Comparison of ENCODE assay signal across 8 mouse cellular contexts in the genomic region with DNA sequence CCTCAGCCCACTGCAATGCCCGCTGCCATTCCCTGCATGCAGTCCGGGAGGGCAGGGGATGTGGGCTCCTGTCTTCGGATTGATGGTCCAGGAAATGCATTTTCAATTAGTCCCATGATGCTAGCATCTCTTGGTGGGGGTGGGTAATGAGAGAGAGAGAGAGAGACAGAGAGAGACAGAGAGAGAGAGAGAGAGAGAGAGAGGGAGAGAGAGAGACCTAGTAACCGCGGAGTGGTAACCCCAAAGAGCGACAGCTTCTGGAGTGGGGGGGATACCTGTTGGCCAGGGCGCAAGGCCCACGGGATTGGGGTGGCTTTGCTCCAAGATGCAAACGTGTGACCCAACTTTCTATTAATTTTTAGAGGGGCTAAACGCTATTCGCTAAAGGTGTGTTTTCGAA. TPM values are rescaled to one million over a fixed set of nuclear protein-coding genes. Genes with fewer than 3 reads are reported as not detected.
DNase-seq lines count a peak whose midpoint lies in the region; ATAC-seq and TF ChIP-seq lines count a peak whose summit lies in the region.

Gene Jph3 (plus strand): TSS at position 301 of the 400 bp plus-strand sequence.

- peak within 1 kb of the TSS; percentile 92 for H3K4me2 ChIP-seq in heart, embryonic 11.5 days
- H3K4me2 ChIP-seq in hindbrain, embryonic 15.5 days: peak within 1 kb of the TSS; percentile 90
- H3K4me2 ChIP-seq in liver, embryonic 13.5 days: peak within 1 kb of the TSS; percentile 49

- H3K36me3 ChIP-seq in heart, embryonic 11.5 days (ENCODE audit: control insufficient read depth, insufficient read depth, low read length): no peaks in the 10 kb centered on the region
- H3K36me3 ChIP-seq in ES-E14 (ENCODE audit: control insufficient read depth, insufficient read depth, low read length, poor library complexity, severe bottlenecking): no peaks in the 10 kb centered on the region
- H3K36me3 ChIP-seq in hindbrain, embryonic 15.5 days: no peaks in the 10 kb centered on the region
- H3K36me3 ChIP-seq in liver, embryonic 13.5 days: no peaks in the 10 kb centered on the region

- WGBS in heart, embryonic 11.5 days (ENCODE audit: insufficient replicate concordance): 13% methylated on average over 12 of the region's 12 CpGs
- WGBS in hindbrain, embryonic 15.5 days: 6% methylated on average over 12 of the region's 12 CpGs
- 10% methylated on average over 12 of the region's 12 CpGs for WGBS in liver, embryonic 13.5 days (ENCODE audit: insufficient replicate concordance)

- intact Hi-C loops in heart, postnatal 36 days (cut with DNase I): no loop called here

- no peak within 1 kb of the TSS for H3K9ac ChIP-seq in heart, embryonic 11.5 days (ENCODE audit: low read depth, low read length)
- H3K9ac ChIP-seq in ES-E14 (ENCODE audit: insufficient read depth, low read depth, low read length, poor library complexity, severe bottlenecking): peak within 1 kb of the TSS; percentile 65
- peak within 1 kb of the TSS; percentile 81 for H3K9ac ChIP-seq in hindbrain, embryonic 15.5 days
- no peak within 1 kb of the TSS for H3K9ac ChIP-seq in liver, embryonic 13.5 days

- DNase-seq in heart, postnatal 36 days: no peak
- DNase-seq in ES-E14 (ENCODE audit: low read depth, low spot score) (no peak), adipocyte (ENCODE audit: low spot score) (no peak)
- no peak for DNase-seq in liver, embryonic 13.5 days
- no peak for DNase-seq in right cerebral cortex, postnatal 10 days (ENCODE audit: low spot score in 2 of 2)
- DNase-seq in spleen, adult 18-20 months: no peak

- H3K9me3 ChIP-seq in heart, embryonic 11.5 days (replicated peaks; ENCODE audit: control insufficient read depth, low read length): no peaks in the 10 kb centered on the region
- H3K9me3 ChIP-seq in ES-E14 (ENCODE audit: control insufficient read depth, insufficient read depth, low read depth, low read length): no peaks in the 10 kb centered on the region
- no peaks in the 10 kb centered on the region for H3K9me3 ChIP-seq in hindbrain, embryonic 15.5 days
- no peaks in the 10 kb centered on the region for H3K9me3 ChIP-seq in liver, embryonic 13.5 days (replicated peaks)

- in situ Hi-C loops in ES-E14 (cut with MboI; ENCODE audit: low sequenced_read_pairs in 2 of 2, unreplicated experiment in 2 of 2): no loop called here

- peaks cover 64% of the 10 kb centered on the region for H3K27me3 ChIP-seq in heart, embryonic 11.5 days (ENCODE audit: control insufficient read depth, insufficient read depth, low read length)
- H3K27me3 ChIP-seq in hindbrain, embryonic 15.5 days: peaks cover 5% of the 10 kb centered on the region; the same call in 1 of the 2 replicates
- peaks cover 69% of the 10 kb centered on the region for H3K27me3 ChIP-seq in liver, embryonic 13.5 days

- peaks cover 6% of the 10 kb centered on the region; the same call in 1 of the 2 replicates for H3K4me1 ChIP-seq in heart, embryonic 11.5 days (ENCODE audit: control insufficient read depth, insufficient read depth, low read length)
- H3K4me1 ChIP-seq in ES-E14 (ENCODE audit: control insufficient read depth in 2 of 2, insufficient read depth in 2 of 2, low read length in 2 of 2, poor library complexity in 1 of 2): peaks cover 0 to 5% of the 10 kb centered on the region in 2 experiments; a peak in 1 of 4 replicates
- H3K4me1 ChIP-seq in hindbrain, embryonic 15.5 days (replicated peaks): peaks cover 34% of the 10 kb centered on the region
- no peaks in the 10 kb centered on the region for H3K4me1 ChIP-seq in liver, embryonic 13.5 days (replicated peaks)

- peak within 1 kb of the TSS; percentile 54 for H3K4me3 ChIP-seq in heart, embryonic 11.5 days (ENCODE audit: low read depth, low read length)
- H3K4me3 ChIP-seq in ES-E14 (ENCODE audit: insufficient read depth in 1 of 2, low read depth in 1 of 2, low read length in 2 of 2, poor library complexity in 1 of 2, severe bottlenecking in 1 of 2): peak within 1 kb of the TSS; percentile 71 to 83
- H3K4me3 ChIP-seq in hindbrain, embryonic 15.5 days: peak within 1 kb of the TSS; percentile 94
- peak within 1 kb of the TSS; percentile 37 for H3K4me3 ChIP-seq in liver, embryonic 13.5 days (replicated peaks)

- no peak within 1 kb of the TSS for H3K27ac ChIP-seq in heart, embryonic 11.5 days (ENCODE audit: low read depth, low read length)
- no peak within 1 kb of the TSS for H3K27ac ChIP-seq in ES-E14 (ENCODE audit: insufficient read depth, low read depth, low read length, poor library complexity, severe bottlenecking)
- peak within 1 kb of the TSS; percentile 76 for H3K27ac ChIP-seq in hindbrain, embryonic 15.5 days (replicated peaks)
- H3K27ac ChIP-seq in liver, embryonic 13.5 days: no peak within 1 kb of the TSS

- no peak for ATAC-seq in heart, embryonic 11.5 days (replicated peaks; ENCODE audit: insufficient number of reproducible peaks, low FRiP score, low TSS enrichment)
- ATAC-seq in hindbrain, embryonic 15.5 days (ENCODE audit: low FRiP score, low read depth): no peak
- no peak for ATAC-seq in liver, embryonic 13.5 days (ENCODE audit: low read depth)

TF ChIP-seq in ES-E14, 5 proteins besides CTCF, POLR2A, EP300 and RAD21:
- TF ChIP-seq HCFC1 (IDR thresholded peaks at IDR 0.05; ENCODE audit: borderline replicate concordance, insufficient read depth, low read length) (no peak), ZNF384 (IDR thresholded peaks at IDR 0.05; ENCODE audit: low read depth, low read length) (no peak), CHD2 (IDR thresholded peaks at IDR 0.05; ENCODE audit: low read depth, low read length) (no peak), ZC3H11A (IDR thresholded peaks at IDR 0.05; ENCODE audit: borderline replicate concordance, low read depth, low read length) (no peak), MAFK (IDR thresholded peaks at IDR 0.05; ENCODE audit: insufficient read depth, low read depth, low read length) (no peak)

RNA-seq across cellular contexts. Expression of gene Jph3, which starts in this region (rescaled TPM):
- polyA plus RNA-seq in heart, embryonic 11.5 days (2014; fragmentation: Nextera tagmentation; extraction: Ambion mirVana): 0.46 and 0.66 TPM in 2 replicates
- total RNA-seq in heart, postnatal 36 days (2021): under 1 TPM in 1 of 2 experiments, not detected in 1; 0.08 TPM
- 0.76 and 1.7 TPM in 2 replicates for total RNA-seq in ES-E14 (2012; rRNA removed)
- 108 and 125 TPM in 2 replicates for polyA plus RNA-seq in hindbrain, embryonic 15.5 days (2015; fragmentation: Nextera tagmentation; extraction: Ambion mirVana)
- 0.14 and 0.31 TPM in 2 replicates for polyA plus RNA-seq in liver, embryonic 13.5 days (2015; fragmentation: Nextera tagmentation; extraction: Ambion mirVana)

Comparison
In these comparisons a context has a peak if more than half of its experiments do, and no peak if none do; other contexts are left out.
1. RNA of gene Jph3 (polyA plus RNA-seq): 108 to 125 TPM in hindbrain, embryonic 15.5 days; 0.46 to 0.66 TPM in heart, embryonic 11.5 days and 0.14 to 0.31 TPM in liver, embryonic 13.5 days; every median in the first group is over 10 times any median in the second.
2. H3K4me3 ChIP-seq: peak in every context shown above with its lines; median percentile 94 in hindbrain, embryonic 15.5 days; 77 in ES-E14; 54 in heart, embryonic 11.5 days; 37 in liver, embryonic 13.5 days.
3. H3K9ac ChIP-seq: peak in ES-E14 (single experiment) and hindbrain, embryonic 15.5 days (single experiment); none in heart, embryonic 11.5 days (single experiment) and liver, embryonic 13.5 days (single experiment).
4. Peak in every context shown above with its lines, with median percentiles within 50 percentile points of each other: H3K4me2 ChIP-seq.